Mouse (Mus musculus): Measurements from ENCODE around the gene Fpr2. TPM values are rescaled to one million over a fixed set of nuclear protein-coding genes. Genes with fewer than 3 reads are reported as not detected.
"Not testable (repeated sequence)": the region's sequence is repeated elsewhere in the genome, so short reads cannot be mapped to it uniquely, and the experiment has no call there.

Gene Fpr2
- polyA plus RNA-seq (2015; fragmentation: Nextera tagmentation; extraction: Ambion mirVana): 0.23 TPM in 1 of 2 replicates, not detected in the other

DNA sequence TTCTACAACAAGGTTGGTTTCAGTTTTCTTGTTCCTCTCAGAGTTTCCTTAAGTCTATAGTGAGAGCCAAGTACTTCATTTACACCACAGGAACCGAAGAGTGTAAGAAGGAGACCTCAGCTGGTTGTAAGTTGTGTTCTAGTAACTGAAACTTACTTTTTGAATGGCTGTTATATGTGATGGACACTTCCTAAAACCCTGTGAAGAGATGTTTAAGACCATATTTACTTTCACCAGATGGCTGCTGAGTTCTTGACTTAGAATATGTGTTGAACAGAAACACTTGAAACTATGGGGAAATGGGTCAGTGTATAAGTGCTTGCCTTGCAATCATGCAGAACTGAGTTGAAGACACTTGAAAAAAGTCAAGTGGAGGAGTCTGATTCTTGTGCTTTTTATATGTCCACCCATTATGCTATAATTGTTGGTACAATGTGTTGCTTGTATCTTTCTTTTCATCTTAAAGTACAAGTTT lies at the start of gene Fpr2, which contains the start of gene Fpr3:
Gene Fpr2, plus strand, starts transcription at position 51 of the 475 bp plus-strand sequence.
Gene Fpr3, plus strand, starts transcription at position 79 of the 475 bp plus-strand sequence.
- ATAC-seq: no peak
- Histone ChIP-seq H3K4me3 (ENCODE audit: low read depth, low read length) (no peak within 1 kb of the TSS), H3K9me3 (replicated peaks; ENCODE audit: control insufficient read depth, low read length, poor library complexity, severe bottlenecking) (no peaks in the 10 kb centered on the region), H3K4me2 (ENCODE audit: low read length) (no peak within 1 kb of the TSS), H3K27ac (ENCODE audit: low read length) (no peak within 1 kb of the TSS), H3K27me3 (ENCODE audit: control insufficient read depth, insufficient read depth, low read depth, low read length) (no peaks in the 10 kb centered on the region), H3K9ac (ENCODE audit: low read depth, low read length) (no peak within 1 kb of the TSS), H3K4me1 (ENCODE audit: control insufficient read depth, insufficient read depth, low read length) (no peaks in the 10 kb centered on the region), H3K36me3 (ENCODE audit: control insufficient read depth, insufficient read depth, low read length) (no peaks in the 10 kb centered on the region)
- 53% methylated on average over 1 of the region's 1 CpGs for WGBS

- Histone ChIP-seq H3K9ac (ENCODE audit: low read depth, low read length) (peak overlapping the region; percentile 65), H3K27ac (ENCODE audit: low read length) (peak overlapping the region; percentile 86), H3K36me3 (ENCODE audit: control insufficient read depth, insufficient read depth, low read length) (peaks cover 5% of the 10 kb centered on the region), H3K4me1 (ENCODE audit: control insufficient read depth, insufficient read depth, low read length) (peaks cover 31% of the 10 kb centered on the region), H3K4me2 (ENCODE audit: low read length) (peak overlapping the region; percentile 69), H3K4me3 (ENCODE audit: low read depth, low read length) (peak overlapping the region; percentile 45), H3K27me3 (ENCODE audit: control insufficient read depth, insufficient read depth, low read depth, low read length) (no peaks in the 10 kb centered on the region), H3K9me3 (replicated peaks; ENCODE audit: control insufficient read depth, low read length, poor library complexity, severe bottlenecking) (no peaks in the 10 kb centered on the region)
- peak; percentile 97 for ATAC-seq
- under 1% methylated on average over 42 of the region's 43 CpGs for WGBS
Observed at GRCm38 (mm10) chr17:17837919-17838701, 49.5 kb upstream of the Fpr2 start.

DNA sequence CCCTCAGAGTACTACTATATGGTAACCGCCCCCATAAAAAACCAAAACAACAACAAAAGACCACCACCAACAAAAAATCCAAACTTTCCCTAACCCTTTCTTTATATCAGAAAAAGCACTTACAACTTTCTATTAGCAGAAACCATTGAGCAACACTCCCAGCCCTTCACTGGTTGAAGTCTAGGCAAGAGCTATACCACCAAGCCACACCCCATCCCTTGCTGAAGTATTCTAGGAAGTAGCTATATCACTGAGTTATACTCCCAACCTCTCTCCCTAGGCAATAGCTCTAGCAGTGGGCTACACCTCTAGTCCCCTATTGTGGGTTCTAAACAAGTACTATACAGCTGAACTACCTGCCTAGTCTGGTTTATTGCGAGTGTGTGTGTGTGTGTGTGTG lies 48.3 kb upstream of the Fpr2 start:
- Histone ChIP-seq H3K36me3 (ENCODE audit: control insufficient read depth, insufficient read depth, low read length) (peaks cover 5% of the 10 kb centered on the region), H3K4me1 (ENCODE audit: control insufficient read depth, insufficient read depth, low read length) (peaks cover 22% of the 10 kb centered on the region), H3K9ac (ENCODE audit: low read depth, low read length) (no peak overlapping the region), H3K27me3 (ENCODE audit: control insufficient read depth, insufficient read depth, low read depth, low read length) (no peaks in the 10 kb centered on the region), H3K27ac (ENCODE audit: low read length) (no peak overlapping the region), H3K4me3 (ENCODE audit: low read depth, low read length) (no peak overlapping the region), H3K4me2 (ENCODE audit: low read length) (peak overlapping the region; percentile 69; the same call in 1 of the 2 replicates), H3K9me3 (replicated peaks; ENCODE audit: control insufficient read depth, low read length, poor library complexity, severe bottlenecking) (no peaks in the 10 kb centered on the region)
- no peak for ATAC-seq
- 95% methylated on average over 2 of the region's 2 CpGs for WGBS

GRCm38 (mm10) chr17:17840796-17841195 lies 46.8 kb upstream of the Fpr2 start:
- WGBS: 93% methylated on average over 7 of the region's 7 CpGs
- peaks cover 5% of the 10 kb centered on the region for H3K36me3 ChIP-seq (ENCODE audit: control insufficient read depth, insufficient read depth, low read length)

GRCm38 (mm10) chr17:17843534-17844261 lies 43.9 kb upstream of the Fpr2 start:
- peak; percentile 54 for ATAC-seq

More at GRCm38 (mm10) chr17:17840796-17841195, 46.8 kb upstream of the Fpr2 start:
- Histone ChIP-seq H3K9me3 (replicated peaks; ENCODE audit: control insufficient read depth, low read length, poor library complexity, severe bottlenecking) (no peaks in the 10 kb centered on the region), H3K4me3 (ENCODE audit: low read depth, low read length) (no peak overlapping the region), H3K9ac (ENCODE audit: low read depth, low read length) (no peak overlapping the region), H3K27me3 (ENCODE audit: control insufficient read depth, insufficient read depth, low read depth, low read length) (no peaks in the 10 kb centered on the region), H3K27ac (ENCODE audit: low read length) (no peak overlapping the region), H3K4me1 (ENCODE audit: control insufficient read depth, insufficient read depth, low read length) (peaks cover 14% of the 10 kb centered on the region), H3K4me2 (ENCODE audit: low read length) (no peak overlapping the region)
- ATAC-seq: no peak

DNA sequence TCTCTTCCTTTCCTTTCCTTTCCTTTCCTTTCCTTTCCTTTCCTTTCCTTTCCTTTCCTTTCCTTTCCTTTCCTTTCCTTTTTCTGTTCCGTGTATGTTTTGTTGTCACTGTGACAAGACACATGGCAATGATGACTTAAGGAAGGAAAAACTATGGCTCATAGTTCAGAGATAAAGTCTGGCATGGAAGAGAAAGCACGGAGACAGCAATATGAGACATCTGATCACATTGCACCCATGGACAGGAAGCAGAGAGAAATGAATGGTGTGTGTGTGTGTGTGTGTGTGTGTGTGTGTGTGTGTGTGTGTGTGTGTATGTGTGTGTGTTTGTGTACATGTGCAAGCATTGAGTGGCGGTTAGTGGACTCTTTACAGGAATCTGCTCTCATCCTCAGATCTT lies 43.0 kb upstream of the Fpr2 start:
- not testable (repeated sequence) for H3K9me3 ChIP-seq (replicated peaks; ENCODE audit: control insufficient read depth, low read length, poor library complexity, severe bottlenecking); H3K27ac ChIP-seq (ENCODE audit: low read length); H3K36me3 ChIP-seq (ENCODE audit: control insufficient read depth, insufficient read depth, low read length); H3K27me3 ChIP-seq (ENCODE audit: control insufficient read depth, insufficient read depth, low read depth, low read length); H3K4me1 ChIP-seq (ENCODE audit: control insufficient read depth, insufficient read depth, low read length); H3K9ac ChIP-seq (ENCODE audit: low read depth, low read length); ATAC-seq; H3K4me2 ChIP-seq (ENCODE audit: low read length); H3K4me3 ChIP-seq (ENCODE audit: low read depth, low read length)
- 95% methylated on average over 3 of the region's 3 CpGs for WGBS

More at GRCm38 (mm10) chr17:17843534-17844261, 43.9 kb upstream of the Fpr2 start:
- Histone ChIP-seq H3K4me2 (ENCODE audit: low read length) (no peak overlapping the region), H3K4me3 (ENCODE audit: low read depth, low read length) (no peak overlapping the region), H3K4me1 (ENCODE audit: control insufficient read depth, insufficient read depth, low read length) (peaks cover 8% of the 10 kb centered on the region), H3K9me3 (replicated peaks; ENCODE audit: control insufficient read depth, low read length, poor library complexity, severe bottlenecking) (no peaks in the 10 kb centered on the region), H3K27me3 (ENCODE audit: control insufficient read depth, insufficient read depth, low read depth, low read length) (no peaks in the 10 kb centered on the region), H3K27ac (ENCODE audit: low read length) (no peak overlapping the region), H3K9ac (ENCODE audit: low read depth, low read length) (no peak overlapping the region), H3K36me3 (ENCODE audit: control insufficient read depth, insufficient read depth, low read length) (no peaks in the 10 kb centered on the region)
- 80% methylated on average over 27 of the region's 27 CpGs for WGBS

- Histone ChIP-seq H3K36me3 (ENCODE audit: control insufficient read depth, insufficient read depth, low read length) (no peaks in the 10 kb centered on the region), H3K9me3 (replicated peaks; ENCODE audit: control insufficient read depth, low read length, poor library complexity, severe bottlenecking) (no peaks in the 10 kb centered on the region), H3K27ac (ENCODE audit: low read length) (no peak overlapping the region), H3K4me2 (ENCODE audit: low read length) (no peak overlapping the region), H3K9ac (ENCODE audit: low read depth, low read length) (no peak overlapping the region), H3K27me3 (ENCODE audit: control insufficient read depth, insufficient read depth, low read depth, low read length) (no peaks in the 10 kb centered on the region), H3K4me3 (ENCODE audit: low read depth, low read length) (no peak overlapping the region), H3K4me1 (ENCODE audit: control insufficient read depth, insufficient read depth, low read length) (no peaks in the 10 kb centered on the region)
- ATAC-seq: no peak
- 74% methylated on average over 10 of the region's 10 CpGs for WGBS
Observed at GRCm38 (mm10) chr17:17845187-17846027, 42.2 kb upstream of the Fpr2 start.

- Histone ChIP-seq H3K4me1 (ENCODE audit: control insufficient read depth, insufficient read depth, low read length) (no peaks in the 10 kb centered on the region), H3K9me3 (replicated peaks; ENCODE audit: control insufficient read depth, low read length, poor library complexity, severe bottlenecking) (no peaks in the 10 kb centered on the region), H3K36me3 (ENCODE audit: control insufficient read depth, insufficient read depth, low read length) (no peaks in the 10 kb centered on the region), H3K9ac (ENCODE audit: low read depth, low read length) (no peak overlapping the region), H3K4me2 (ENCODE audit: low read length) (no peak overlapping the region), H3K27ac (ENCODE audit: low read length) (no peak overlapping the region), H3K27me3 (ENCODE audit: control insufficient read depth, insufficient read depth, low read depth, low read length) (no peaks in the 10 kb centered on the region), H3K4me3 (ENCODE audit: low read depth, low read length) (no peak overlapping the region)
- WGBS: 86% methylated on average over 2 of the region's 2 CpGs
- ATAC-seq: no peak
Observed at GRCm38 (mm10) chr17:17848988-17849387, 38.6 kb upstream of the Fpr2 start.

All from midbrain, embryonic 16.5 days (tissue).